Mouse (Mus musculus) stomach, embryonic 15.5 days (tissue): ENCODE data around the gene Dusp5. TPM values are rescaled to one million over a fixed set of nuclear protein-coding genes. Genes with fewer than 3 reads are reported as not detected.

Experiments used
- ATAC-seq: fragments of 200-750 bp; cut with Nextera tagmentation; 2 replicates; pipeline ENCODE4 v1.8.0; 2017; ENCODE audit warnings: low read depth, moderate number of reproducible peaks, moderate TSS enrichment; ENCODE audit not compliant: insufficient read depth, low FRiP score
- H3K27ac ChIP-seq: fragments of 300-500 bp; sonication (generic); 2 replicates; pipeline ENCODE4 v1.5.1; 2015; ENCODE audit warnings: mild to moderate bottlenecking, inconsistent platforms
- H3K27me3 ChIP-seq: fragments of 300-500 bp; sonication (generic); replicated peaks from 2 replicates; pipeline ENCODE4 v1.6.1; 2015; ENCODE audit warnings: inconsistent platforms
- H3K36me3 ChIP-seq: fragments of 300-500 bp; sonication (generic); 2 replicates; pipeline ENCODE4 v1.6.1; 2015; ENCODE audit warnings: inconsistent platforms
- H3K4me1 ChIP-seq: fragments of 300-500 bp; sonication (generic); 2 replicates; pipeline ENCODE4 v1.6.1; 2015; ENCODE audit warnings: inconsistent platforms
- H3K4me2 ChIP-seq: fragments of 300-500 bp; sonication (generic); 2 replicates; pipeline ENCODE4 v1.6.1; 2015; ENCODE audit warnings: mild to moderate bottlenecking, inconsistent platforms
- H3K4me3 ChIP-seq: fragments of 300-500 bp; sonication (generic); replicated peaks from 2 replicates; pipeline ENCODE4 v1.5.1; 2015; ENCODE audit warnings: inconsistent platforms
- H3K9ac ChIP-seq: fragments of 300-500 bp; sonication (generic); 2 replicates; pipeline ENCODE4 v1.6.1; 2015; ENCODE audit warnings: inconsistent platforms
- H3K9me3 ChIP-seq: fragments of 300-500 bp; sonication (generic); 2 replicates; pipeline ENCODE4 v1.6.1; 2016; ENCODE audit warnings: inconsistent platforms
- WGBS: fragments of 180-500 bp; shearing (Covaris S2); methylation state at CpG from one replicate; pipeline ENCODE4 v1.1.7; 2015; 5-methylcytosine and 5-hydroxymethylcytosine counted together
- polyA plus RNA-seq: library from polyadenylated mRNA; unstranded; fragments of >200 nt; fragmentation: Nextera tagmentation; extraction: Ambion mirVana; gene quantifications from 2 replicates; pipeline ENCODE4 v1.2.1, GENCODE M21; 2015

The Dusp5 gene
- polyA plus RNA-seq, result 7.2 and 7.4 TPM in 2 replicates

DNA sequence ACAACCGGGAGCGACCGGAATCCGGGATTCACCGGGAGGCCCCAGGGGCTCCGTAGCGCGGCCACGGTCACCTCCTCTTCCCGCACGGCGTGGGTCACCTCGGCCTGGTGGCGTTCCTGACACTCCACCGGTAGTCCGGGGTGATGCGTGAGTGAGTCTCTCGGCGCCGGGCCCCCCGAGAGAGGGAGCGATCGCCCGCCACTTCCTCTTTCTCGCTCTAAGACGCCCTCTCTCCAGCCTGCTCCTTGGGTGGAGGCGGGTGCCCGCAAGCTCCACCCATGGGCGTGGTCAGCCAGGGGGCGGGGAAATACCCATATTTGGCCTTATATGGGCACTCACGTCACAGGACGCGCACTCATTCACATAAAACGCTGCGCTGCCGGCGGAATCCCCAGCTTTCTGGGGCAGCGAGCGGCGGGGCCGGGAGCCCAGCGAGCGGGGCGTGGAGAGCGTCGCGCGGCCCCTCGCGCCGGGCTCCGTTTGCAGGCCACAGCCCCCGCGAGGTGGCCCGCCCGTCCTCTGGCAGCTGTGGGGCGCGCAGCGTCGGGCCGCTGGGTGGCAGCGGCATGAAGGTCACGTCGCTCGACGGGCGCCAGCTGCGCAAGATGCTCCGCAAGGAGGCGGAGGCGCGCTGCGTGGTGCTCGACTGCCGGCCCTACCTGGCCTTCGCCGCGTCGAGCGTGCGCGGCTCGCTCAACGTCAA is at the start of gene Dusp5:
Gene Dusp5 (plus strand): TSS at position 358 of the 703 bp plus-strand sequence.
- Histone ChIP-seq H3K4me3 (peak within 1 kb of the TSS; percentile 73), H3K9ac (peak within 1 kb of the TSS; percentile 63), H3K36me3 (no peaks in the 10 kb centered on the region), H3K4me2 (peak within 1 kb of the TSS; percentile 81), H3K27me3 (peaks cover 5% of the 10 kb centered on the region; the same call in 1 of the 2 replicates), H3K9me3 (no peaks in the 10 kb centered on the region), H3K4me1 (peaks cover 15% of the 10 kb centered on the region), H3K27ac (no peak within 1 kb of the TSS)
- WGBS, result under 1% methylated on average over 82 of the region's 84 CpGs
- peak; percentile 92 for ATAC-seq

DNA sequence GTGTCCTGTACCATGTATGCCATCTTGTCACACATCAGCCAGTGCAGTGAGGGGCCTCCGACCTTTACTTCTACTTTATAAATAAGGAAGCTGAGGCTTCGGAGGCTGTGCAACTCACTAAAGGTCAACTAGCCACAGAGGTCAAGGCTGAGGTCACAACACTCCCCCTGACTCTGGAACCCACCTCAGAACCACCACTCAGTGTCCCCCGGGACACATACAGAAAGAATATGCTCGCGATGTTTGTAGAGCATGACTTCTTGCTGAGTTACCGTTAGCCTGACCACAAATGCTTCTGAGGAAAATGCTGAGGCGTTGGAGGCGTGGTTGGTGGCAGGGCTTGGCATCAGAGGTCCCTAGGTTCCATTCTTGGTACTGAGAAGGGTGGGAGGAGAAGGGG is 49.3 kb upstream of the Dusp5 start:
- Histone ChIP-seq H3K9ac (no peak overlapping the region), H3K36me3 (no peaks in the 10 kb centered on the region), H3K9me3 (no peaks in the 10 kb centered on the region), H3K4me1 (no peaks in the 10 kb centered on the region), H3K27me3 (no peaks in the 10 kb centered on the region), H3K4me2 (no peak overlapping the region), H3K4me3 (no peak overlapping the region), H3K27ac (no peak overlapping the region)
- no peak for ATAC-seq
- WGBS, result 70% methylated on average over 8 of the region's 8 CpGs

DNA sequence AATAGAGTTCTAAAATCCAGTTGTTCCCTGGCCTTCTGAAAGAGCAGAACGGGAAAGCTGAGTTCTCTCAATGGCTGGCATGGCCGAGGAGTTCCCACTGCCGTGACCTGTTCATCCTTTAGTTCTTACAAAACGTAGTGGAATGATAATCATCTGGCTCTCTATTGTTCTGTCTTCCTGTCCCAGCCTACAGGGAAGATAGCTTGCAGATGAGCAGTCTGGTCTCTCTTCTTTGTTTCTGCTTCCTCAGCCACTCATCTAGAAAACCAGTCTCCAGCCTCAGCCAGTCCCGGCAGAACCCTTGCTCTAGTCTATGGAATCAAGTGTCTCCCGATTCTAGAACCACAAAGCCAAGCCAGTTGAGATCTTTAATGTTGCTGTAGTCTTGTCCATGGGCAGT is 46.8 kb upstream of the Dusp5 start:
- Histone ChIP-seq H3K4me3 (no peak overlapping the region), H3K27ac (no peak overlapping the region), H3K4me2 (no peak overlapping the region), H3K9ac (no peak overlapping the region), H3K4me1 (no peaks in the 10 kb centered on the region), H3K9me3 (no peaks in the 10 kb centered on the region), H3K27me3 (no peaks in the 10 kb centered on the region), H3K36me3 (no peaks in the 10 kb centered on the region)
- no peak for ATAC-seq
- WGBS, result 73% methylated on average over 6 of the region's 6 CpGs

DNA sequence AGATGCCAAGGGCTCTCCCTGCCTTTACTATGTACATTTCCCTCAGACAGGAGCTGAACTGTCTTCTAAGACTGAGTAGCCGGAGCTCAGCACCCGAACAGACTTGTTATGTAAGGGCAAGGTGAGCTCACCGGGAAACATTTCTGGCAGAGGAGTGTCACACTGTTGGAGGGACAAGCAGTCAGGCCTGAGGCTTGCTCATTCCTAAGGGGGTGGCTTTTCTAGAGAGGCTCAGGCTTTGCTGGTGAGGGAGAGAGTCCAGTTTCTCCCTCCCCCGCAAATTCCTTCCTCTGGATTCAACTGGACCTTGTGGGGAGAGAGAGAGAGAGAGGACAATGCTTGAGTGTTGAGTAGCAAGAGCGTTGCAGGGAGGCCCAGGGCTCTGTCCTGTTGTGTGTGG is 46.4 kb upstream of the Dusp5 start:
- no peak for ATAC-seq
- Histone ChIP-seq H3K36me3 (no peaks in the 10 kb centered on the region), H3K4me2 (no peak overlapping the region), H3K27me3 (no peaks in the 10 kb centered on the region), H3K4me3 (no peak overlapping the region), H3K4me1 (no peaks in the 10 kb centered on the region), H3K27ac (no peak overlapping the region), H3K9me3 (no peaks in the 10 kb centered on the region), H3K9ac (no peak overlapping the region)
- 74% methylated on average over 5 of the region's 5 CpGs for WGBS

DNA sequence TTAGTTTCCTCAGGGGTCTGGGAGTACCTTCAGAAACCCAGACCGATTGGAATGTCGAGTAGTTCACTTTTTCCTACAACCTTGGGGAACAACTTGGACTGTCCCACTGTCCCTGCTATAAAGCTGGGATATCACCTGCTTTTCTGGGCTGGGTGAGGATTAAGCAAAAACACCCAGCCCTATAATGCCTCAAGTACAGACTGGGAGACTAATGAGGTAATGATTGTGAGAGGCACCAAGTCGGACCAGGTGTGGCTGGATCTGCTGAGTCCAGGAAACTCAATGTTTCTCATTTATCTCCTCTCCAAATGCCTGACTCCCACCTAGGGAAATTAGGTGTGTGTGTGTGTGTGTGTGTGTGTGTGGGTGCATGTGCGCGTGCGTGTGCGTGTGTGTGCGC is 44.9 kb upstream of the Dusp5 start:
- Histone ChIP-seq H3K4me3 (no peak overlapping the region), H3K27ac (no peak overlapping the region), H3K9me3 (no peaks in the 10 kb centered on the region), H3K9ac (no peak overlapping the region), H3K4me1 (no peaks in the 10 kb centered on the region), H3K36me3 (no peaks in the 10 kb centered on the region), H3K27me3 (no peaks in the 10 kb centered on the region), H3K4me2 (no peak overlapping the region)
- no peak for ATAC-seq
- WGBS, result 82% methylated on average over 8 of the region's 8 CpGs

DNA sequence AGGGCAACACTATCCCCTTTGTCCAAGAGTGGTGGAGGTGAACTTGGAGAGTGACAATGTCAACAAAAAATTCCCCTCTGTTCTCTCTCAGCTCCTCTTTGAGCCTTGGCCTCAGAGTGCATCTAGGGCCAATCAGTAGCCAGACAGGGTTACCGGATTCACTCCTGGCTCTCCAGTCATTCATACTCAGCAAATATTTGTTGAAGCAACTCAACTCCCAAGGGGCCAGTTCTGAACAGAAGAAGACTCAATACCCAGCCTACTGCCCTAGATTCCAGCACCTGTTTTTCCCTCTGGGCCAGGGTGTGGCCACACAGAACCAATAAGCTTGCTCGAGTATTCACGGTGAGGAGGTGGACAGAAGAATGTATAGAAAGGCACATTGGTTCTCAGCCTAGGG is 44.0 kb upstream of the Dusp5 start:
- Histone ChIP-seq H3K4me1 (no peaks in the 10 kb centered on the region), H3K27ac (no peak overlapping the region)

DNA sequence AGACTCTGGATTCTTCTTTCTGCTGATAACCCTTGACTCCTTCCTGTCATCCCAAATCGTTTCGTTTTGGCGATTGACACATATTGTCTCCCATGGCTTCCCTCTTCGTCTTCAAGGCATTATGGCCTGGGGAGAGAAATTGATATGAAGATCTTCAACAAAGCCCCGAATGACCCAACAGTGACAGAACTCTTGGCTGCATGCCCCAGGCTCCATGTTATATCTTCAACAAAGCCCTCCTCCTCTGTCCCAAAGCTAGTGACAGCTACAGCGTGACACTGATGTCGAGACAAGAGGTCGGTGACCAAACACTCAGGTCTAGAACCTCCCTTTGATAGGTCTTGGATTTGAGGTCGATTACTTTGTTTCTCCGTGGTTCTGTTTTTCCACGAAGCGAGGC is 39.7 kb upstream of the Dusp5 start:
- H3K4me3 ChIP-seq, result no peak overlapping the region
- no peak overlapping the region for H3K9ac ChIP-seq
- WGBS, result 79% methylated on average over 12 of the region's 12 CpGs
- H3K4me2 ChIP-seq, result no peak overlapping the region
- no peak overlapping the region for H3K27ac ChIP-seq
- H3K27me3 ChIP-seq, result no peaks in the 10 kb centered on the region
- no peaks in the 10 kb centered on the region for H3K9me3 ChIP-seq
- no peak for ATAC-seq
- H3K4me1 ChIP-seq, result no peaks in the 10 kb centered on the region
- H3K36me3 ChIP-seq, result no peaks in the 10 kb centered on the region

More for the DNA sequence above, 44.0 kb upstream of the Dusp5 start:
- H3K9ac ChIP-seq, result no peak overlapping the region
- H3K27me3 ChIP-seq, result no peaks in the 10 kb centered on the region
- H3K4me3 ChIP-seq, result no peak overlapping the region
- no peaks in the 10 kb centered on the region for H3K9me3 ChIP-seq
- WGBS, result 66% methylated on average over 3 of the region's 3 CpGs
- H3K4me2 ChIP-seq, result no peak overlapping the region
- no peaks in the 10 kb centered on the region for H3K36me3 ChIP-seq
- ATAC-seq, result peak; percentile 36; the same call in 1 of the 2 replicates

DNA sequence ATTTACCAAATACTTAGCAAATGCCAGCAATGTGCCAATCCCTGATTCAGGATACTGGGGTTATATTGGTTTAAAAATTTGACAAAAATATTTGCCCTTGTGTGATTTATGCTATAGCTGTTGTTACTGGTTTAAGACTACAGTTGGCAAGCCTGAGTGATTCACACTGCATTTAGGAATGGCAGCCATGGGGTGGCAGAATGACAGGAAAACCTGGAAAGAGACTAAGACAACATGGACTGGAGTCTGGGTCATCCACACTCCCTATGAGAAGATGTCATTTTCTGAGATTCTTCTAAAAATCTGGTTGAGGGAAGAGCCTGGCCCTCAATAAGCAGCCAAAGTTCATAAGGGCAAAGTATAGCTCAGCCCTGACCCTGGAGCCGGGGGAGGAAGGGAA is 39.0 kb upstream of the Dusp5 start:
- Histone ChIP-seq H3K9ac (no peak overlapping the region), H3K36me3 (no peaks in the 10 kb centered on the region), H3K27ac (no peak overlapping the region), H3K4me1 (no peaks in the 10 kb centered on the region), H3K4me3 (no peak overlapping the region), H3K9me3 (no peaks in the 10 kb centered on the region), H3K4me2 (no peak overlapping the region), H3K27me3 (no peaks in the 10 kb centered on the region)
- no peak for ATAC-seq
- 81% methylated on average over 1 of the region's 1 CpGs for WGBS

DNA sequence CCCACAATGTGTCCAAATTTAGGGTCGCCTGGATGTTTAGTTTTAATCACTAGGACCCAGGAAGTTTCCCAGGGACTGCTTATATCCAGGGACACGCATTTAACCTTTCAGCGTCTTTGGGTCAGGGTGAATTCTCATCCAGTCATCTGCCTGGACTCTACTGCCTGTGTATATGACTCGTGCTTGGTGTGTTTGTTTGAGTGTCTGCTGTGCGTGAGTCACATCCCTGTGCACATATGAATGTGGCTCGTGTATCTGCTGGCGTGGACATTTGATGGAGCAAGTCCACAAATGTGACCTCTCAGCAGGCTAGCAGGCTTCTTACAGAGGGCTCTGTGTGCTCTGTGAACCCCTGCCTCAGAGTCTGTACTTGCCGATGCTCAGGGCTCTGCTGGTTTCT is 38.0 kb upstream of the Dusp5 start:
- Histone ChIP-seq H3K9me3 (no peaks in the 10 kb centered on the region), H3K4me3 (no peak overlapping the region), H3K4me2 (no peak overlapping the region), H3K9ac (no peak overlapping the region), H3K27ac (no peak overlapping the region), H3K27me3 (no peaks in the 10 kb centered on the region), H3K36me3 (no peaks in the 10 kb centered on the region), H3K4me1 (no peaks in the 10 kb centered on the region)
- 66% methylated on average over 8 of the region's 8 CpGs for WGBS
- no peak for ATAC-seq

DNA sequence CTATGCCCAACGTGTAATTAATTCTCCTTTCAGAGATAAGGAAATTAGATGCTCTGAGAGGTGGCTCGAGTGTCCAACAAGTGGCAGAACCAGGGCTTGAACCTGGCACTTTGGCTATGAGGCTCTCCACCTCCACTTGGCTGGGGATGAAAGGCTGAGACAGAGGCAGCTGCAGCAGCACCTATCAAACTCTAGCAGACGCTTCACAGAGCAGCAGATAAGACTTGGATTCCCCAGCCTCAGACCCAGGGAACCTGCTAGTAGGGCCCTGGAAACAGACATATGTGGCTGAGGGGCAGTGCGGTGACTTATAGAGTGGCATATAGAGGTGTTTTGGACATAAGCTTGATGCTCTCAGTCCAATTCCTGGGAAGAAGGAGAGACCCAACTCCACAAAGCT is 36.4 kb upstream of the Dusp5 start:
- no peak for ATAC-seq
- Histone ChIP-seq H3K4me3 (no peak overlapping the region), H3K9ac (no peak overlapping the region), H3K4me1 (no peaks in the 10 kb centered on the region), H3K9me3 (no peaks in the 10 kb centered on the region), H3K27me3 (no peaks in the 10 kb centered on the region), H3K36me3 (no peaks in the 10 kb centered on the region), H3K4me2 (no peak overlapping the region), H3K27ac (no peak overlapping the region)
- 68% methylated on average over 4 of the region's 4 CpGs for WGBS

DNA sequence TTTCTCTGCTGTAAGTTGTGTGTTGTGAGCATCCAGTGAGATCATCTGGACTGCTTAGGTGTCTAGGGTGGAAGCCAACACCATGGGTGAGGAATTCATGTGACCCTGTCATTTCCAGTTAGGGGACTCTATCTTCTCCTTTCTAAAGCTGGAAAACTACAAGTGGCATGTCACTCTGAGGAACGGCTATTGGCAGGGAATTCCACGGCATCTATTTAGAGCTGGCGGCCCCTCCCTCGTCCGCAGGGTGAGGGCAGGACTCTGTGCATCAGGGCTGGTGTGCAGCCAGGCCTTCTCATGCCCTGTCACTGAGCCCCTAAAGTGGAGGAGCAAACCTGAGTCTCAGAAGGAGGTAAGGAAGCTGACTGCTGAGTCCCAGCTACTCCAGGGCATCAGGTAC is 35.0 kb upstream of the Dusp5 start:
- no peak for ATAC-seq
- H3K4me3 ChIP-seq, result no peak overlapping the region
- WGBS, result 60% methylated on average over 5 of the region's 5 CpGs
- no peak overlapping the region for H3K27ac ChIP-seq
- H3K9me3 ChIP-seq, result no peaks in the 10 kb centered on the region
- no peak overlapping the region for H3K4me2 ChIP-seq
- H3K9ac ChIP-seq, result no peak overlapping the region
- no peaks in the 10 kb centered on the region for H3K4me1 ChIP-seq
- H3K36me3 ChIP-seq, result no peaks in the 10 kb centered on the region
- no peaks in the 10 kb centered on the region for H3K27me3 ChIP-seq

DNA sequence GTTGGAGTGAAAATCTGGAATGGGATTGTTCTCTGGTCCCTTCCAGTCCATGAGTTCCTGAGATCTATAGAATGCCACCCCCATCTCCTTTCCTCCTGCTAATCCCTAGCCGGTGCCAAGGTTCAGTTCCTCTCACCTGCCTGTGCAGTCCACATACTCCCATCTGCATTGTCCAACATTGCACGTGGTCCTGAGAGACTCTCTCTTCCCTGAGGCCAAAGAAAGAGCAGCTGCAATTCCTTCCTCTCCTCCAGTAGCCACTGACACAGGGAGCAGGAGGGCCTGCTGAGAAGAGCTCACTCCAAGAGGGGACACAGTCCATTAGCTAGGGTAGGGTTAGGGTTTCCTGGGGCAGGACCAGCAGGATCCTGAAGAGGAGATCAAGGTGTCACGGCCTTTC is 31.0 kb upstream of the Dusp5 start:
- no peak overlapping the region for H3K4me2 ChIP-seq
- no peaks in the 10 kb centered on the region for H3K9me3 ChIP-seq
- WGBS, result 67% methylated on average over 3 of the region's 3 CpGs
- no peak overlapping the region for H3K27ac ChIP-seq
- H3K4me1 ChIP-seq, result 0 out of 2 replicates have a peak, but pooled peaks cover under 1% of the 10 kb centered on the region
- H3K36me3 ChIP-seq, result no peaks in the 10 kb centered on the region
- no peak for ATAC-seq
- no peaks in the 10 kb centered on the region for H3K27me3 ChIP-seq
- H3K9ac ChIP-seq, result no peak overlapping the region
- no peak overlapping the region for H3K4me3 ChIP-seq

DNA sequence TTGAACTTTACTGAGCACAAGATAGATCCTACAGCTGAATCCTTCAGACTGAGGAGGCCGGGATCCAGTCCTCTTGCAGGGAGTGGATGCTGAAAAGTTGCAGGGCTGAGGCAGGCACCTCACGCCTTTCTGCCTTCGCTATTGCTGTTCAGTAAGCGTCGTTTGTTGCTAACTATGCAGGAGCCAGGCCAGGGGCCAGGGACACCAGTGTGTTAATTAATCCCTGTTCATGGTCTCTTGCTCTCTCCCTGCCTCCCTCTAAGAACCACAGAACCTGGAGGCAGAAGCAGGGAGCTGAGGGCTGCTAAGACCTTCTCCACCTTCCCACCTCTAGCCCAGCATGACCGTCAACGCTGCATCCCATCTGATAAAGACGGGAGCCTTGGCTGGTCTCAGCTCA is 29.9 kb upstream of the Dusp5 start:
- Histone ChIP-seq H3K9me3 (no peaks in the 10 kb centered on the region), H3K4me2 (no peak overlapping the region), H3K27ac (no peak overlapping the region), H3K4me3 (no peak overlapping the region), H3K9ac (no peak overlapping the region), H3K36me3 (no peaks in the 10 kb centered on the region), H3K27me3 (no peaks in the 10 kb centered on the region), H3K4me1 (0 out of 2 replicates have a peak, but pooled peaks cover 3% of the 10 kb centered on the region)
- 86% methylated on average over 8 of the region's 8 CpGs for WGBS
- no peak for ATAC-seq
